ENCODE assay signal across 8 mouse cellular contexts in the genomic region with DNA sequence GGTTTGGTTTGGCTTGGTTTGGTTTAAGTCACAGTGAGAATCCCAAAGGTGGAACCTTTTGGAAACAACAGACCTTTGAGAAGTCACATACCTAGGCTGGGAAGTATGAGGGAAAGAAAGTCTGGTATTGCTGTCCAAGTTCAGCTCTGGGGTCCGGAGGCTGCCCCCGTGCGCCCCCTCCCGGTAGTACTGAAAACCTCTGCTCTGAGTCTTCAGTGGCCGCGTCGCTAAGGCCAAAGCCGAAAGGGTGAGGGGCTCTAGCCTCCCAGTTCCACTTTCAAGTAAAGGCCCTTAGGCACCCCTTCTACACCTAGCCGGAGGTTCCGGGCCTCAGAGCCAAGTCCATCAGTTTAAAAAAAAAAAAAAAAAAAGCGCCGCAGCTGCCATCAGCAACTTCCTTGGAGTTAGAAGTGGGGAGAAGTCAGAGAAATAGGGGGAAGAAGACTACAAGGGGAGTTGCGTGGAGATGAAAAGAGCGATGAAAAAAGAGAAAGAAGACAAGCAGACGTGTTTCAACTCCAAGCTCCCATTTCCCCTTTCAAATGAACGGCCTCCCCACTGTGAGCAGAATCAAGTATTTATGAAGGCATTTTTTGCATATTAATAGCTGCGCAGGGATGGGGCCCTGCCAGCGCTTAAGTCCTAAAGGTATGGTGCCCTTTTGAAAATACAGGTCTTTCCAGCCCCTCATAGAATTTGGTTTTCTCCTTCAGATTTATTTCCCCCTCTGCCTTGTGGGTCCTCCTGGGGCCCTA.
A peak's percentile ranks its signal among the peaks of the same experiment; 100 is the strongest.
DNase-seq lines count a peak whose midpoint lies in the region; ATAC-seq and TF ChIP-seq lines count a peak whose summit lies in the region.

No protein-coding gene starts in this region.

- peak; percentile 75 for ATAC-seq in embryonic facial prominence, embryonic 14.5 days (ENCODE audit: low read depth)
- ATAC-seq in heart, embryonic 14.5 days (ENCODE audit: insufficient number of reproducible peaks, insufficient read depth, low FRiP score, low read depth): no peak
- 0 out of 2 replicates have a peak, but pooled peaks have one; percentile 39 for ATAC-seq in kidney, postnatal 0 days (replicated peaks; ENCODE audit: low FRiP score, low read depth)
- ATAC-seq in neural tube, embryonic 13.5 days (ENCODE audit: low read depth): peak; percentile 38; the same call in 1 of the 2 replicates

- H3K9me3 ChIP-seq in embryonic facial prominence, embryonic 14.5 days (ENCODE audit: control insufficient read depth, low read length): no peaks in the 10 kb centered on the region
- H3K9me3 ChIP-seq in heart, embryonic 14.5 days (ENCODE audit: control insufficient read depth, low read length): no peaks in the 10 kb centered on the region
- no peaks in the 10 kb centered on the region for H3K9me3 ChIP-seq in kidney, postnatal 0 days (replicated peaks; ENCODE audit: low read length)
- no peaks in the 10 kb centered on the region for H3K9me3 ChIP-seq in neural tube, embryonic 13.5 days

- H3K4me3 ChIP-seq in embryonic facial prominence, embryonic 14.5 days (ENCODE audit: low read depth, low read length): peak overlapping the region; percentile 24; the same call in 1 of the 2 replicates
- H3K4me3 ChIP-seq in heart, embryonic 14.5 days (ENCODE audit: control insufficient read depth in 1 of 2, insufficient read depth in 1 of 2, low read depth in 1 of 2, low read length in 2 of 2): 0 out of 4 replicates have a peak overlapping the region, but pooled peaks of 1 of the 2 experiments have one; percentile 6
- H3K4me3 ChIP-seq in kidney, postnatal 0 days (replicated peaks; ENCODE audit: low read depth, low read length): no peak overlapping the region
- H3K4me3 ChIP-seq in neural tube, embryonic 13.5 days: no peak overlapping the region; the same call in 1 of the 2 replicates

- WGBS in embryonic facial prominence, embryonic 14.5 days: 13% methylated on average over 18 of the region's 18 CpGs
- 14% methylated on average over 17 of the region's 18 CpGs for WGBS in heart, embryonic 14.5 days
- WGBS in kidney, postnatal 0 days: 15% methylated on average over 18 of the region's 18 CpGs
- WGBS in neural tube, embryonic 13.5 days: 9% methylated on average over 18 of the region's 18 CpGs

- H3K4me2 ChIP-seq in embryonic facial prominence, embryonic 14.5 days (ENCODE audit: low read depth, low read length): peak overlapping the region; percentile 48
- H3K4me2 ChIP-seq in heart, embryonic 14.5 days (ENCODE audit: low read length): peak overlapping the region; percentile 51
- H3K4me2 ChIP-seq in kidney, postnatal 0 days (ENCODE audit: low read length): peak overlapping the region; percentile 42
- peak overlapping the region; percentile 36 for H3K4me2 ChIP-seq in neural tube, embryonic 13.5 days

- no peaks in the 10 kb centered on the region for H3K27me3 ChIP-seq in embryonic facial prominence, embryonic 14.5 days (replicated peaks; ENCODE audit: control insufficient read depth, insufficient read depth, low read length)
- peaks cover 20% of the 10 kb centered on the region for H3K27me3 ChIP-seq in heart, embryonic 14.5 days (ENCODE audit: control insufficient read depth, insufficient read depth, low read length)
- no peaks in the 10 kb centered on the region for H3K27me3 ChIP-seq in kidney, postnatal 0 days (ENCODE audit: insufficient read depth, low read length)
- H3K27me3 ChIP-seq in neural tube, embryonic 13.5 days: no peaks in the 10 kb centered on the region

- no peaks in the 10 kb centered on the region for H3K36me3 ChIP-seq in embryonic facial prominence, embryonic 14.5 days (ENCODE audit: control insufficient read depth, insufficient read depth, low read length)
- no peaks in the 10 kb centered on the region for H3K36me3 ChIP-seq in heart, embryonic 14.5 days (ENCODE audit: control insufficient read depth, insufficient read depth, low read length)
- H3K36me3 ChIP-seq in kidney, postnatal 0 days (ENCODE audit: insufficient read depth, low read length): no peaks in the 10 kb centered on the region
- H3K36me3 ChIP-seq in neural tube, embryonic 13.5 days: no peaks in the 10 kb centered on the region

- TF ChIP-seq CTCF in kidney, postnatal 0 days (IDR thresholded peaks at IDR 0.05; ENCODE audit: low read depth): peak; percentile 87

- H3K9ac ChIP-seq in embryonic facial prominence, embryonic 14.5 days (ENCODE audit: low read depth, low read length): peak overlapping the region; percentile 47
- H3K9ac ChIP-seq in heart, embryonic 14.5 days (ENCODE audit: low read length): no peak overlapping the region
- H3K9ac ChIP-seq in kidney, postnatal 0 days (ENCODE audit: low read depth, low read length): no peak overlapping the region
- H3K9ac ChIP-seq in neural tube, embryonic 13.5 days: no peak overlapping the region

- peak; percentile 73 for DNase-seq in B cell, adult 2 months
- DNase-seq in adrenal gland, postnatal 36 days: peak; percentile 78 to 87
- DNase-seq in embryonic facial prominence, embryonic 14.5 days (ENCODE audit: low spot score): peak; percentile 51
- peak; percentile 88 for DNase-seq in kidney, postnatal 0 days (ENCODE audit: low spot score)
- DNase-seq in lung, adult 18-20 months: peak; percentile 61 to 69
- peak; percentile 67 for DNase-seq in testis, postnatal 14 days (ENCODE audit: low spot score)

- H3K4me1 ChIP-seq in embryonic facial prominence, embryonic 14.5 days (ENCODE audit: control insufficient read depth, insufficient read depth, low read length): 0 out of 2 replicates have a peak, but pooled peaks cover 2% of the 10 kb centered on the region
- peaks cover 5 to 8% of the 10 kb centered on the region in 2 experiments; a peak in 3 of 4 replicates for H3K4me1 ChIP-seq in heart, embryonic 14.5 days (ENCODE audit: control insufficient read depth in 2 of 2, insufficient read depth in 2 of 2, low read length in 2 of 2)
- H3K4me1 ChIP-seq in kidney, postnatal 0 days (replicated peaks; ENCODE audit: insufficient read depth, low read length): peaks cover 3% of the 10 kb centered on the region; the same call in 1 of the 2 replicates
- H3K4me1 ChIP-seq in neural tube, embryonic 13.5 days (replicated peaks): peaks cover 16% of the 10 kb centered on the region

- no peak overlapping the region for H3K27ac ChIP-seq in embryonic facial prominence, embryonic 14.5 days (replicated peaks; ENCODE audit: low read depth, low read length)
- H3K27ac ChIP-seq in heart, embryonic 14.5 days (replicated peaks in 1 of 2; ENCODE audit: control insufficient read depth in 1 of 2, insufficient read depth in 1 of 2, low read depth in 2 of 2, low read length in 2 of 2): no peak overlapping the region
- no peak overlapping the region for H3K27ac ChIP-seq in kidney, postnatal 0 days
- H3K27ac ChIP-seq in neural tube, embryonic 13.5 days (replicated peaks): no peak overlapping the region
